8 mouse cellular contexts compared by ENCODE assay signal in the genomic region with DNA sequence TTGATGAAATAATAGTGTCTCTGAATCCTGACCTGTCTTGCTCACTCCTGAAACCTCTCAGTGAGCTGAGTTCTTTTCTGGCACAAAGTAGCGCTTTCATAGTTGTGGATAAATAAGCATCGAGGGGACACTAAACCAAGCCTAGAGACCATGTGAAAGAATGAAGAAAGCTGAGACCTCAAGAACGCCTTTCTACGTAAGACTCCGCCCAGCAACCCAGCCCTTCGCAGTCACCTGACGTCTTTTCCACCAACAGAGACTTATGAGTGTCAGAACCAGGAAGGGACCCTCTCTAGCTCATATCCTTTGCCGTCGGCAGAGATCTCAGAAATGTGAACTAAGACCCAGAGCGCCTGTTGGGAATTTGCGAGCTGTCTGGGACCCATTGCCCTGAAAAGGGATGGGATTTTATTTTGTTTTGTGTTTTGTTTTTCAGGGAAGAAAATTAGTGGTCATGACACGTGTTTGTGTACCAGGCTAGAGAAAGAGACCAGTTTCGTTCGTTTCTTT. TPM values are rescaled to one million over a fixed set of nuclear protein-coding genes. Genes with fewer than 3 reads are reported as not detected.
DNase-seq lines count a peak whose midpoint lies in the region; ATAC-seq lines count a peak whose summit lies in the region.

No protein-coding gene starts in this region.

- H3K4me2 ChIP-seq in intestine, embryonic 14.5 days (ENCODE audit: low read length) = peak overlapping the region; percentile 58
- peak overlapping the region; percentile 56 for H3K4me2 ChIP-seq in midbrain, embryonic 11.5 days

- WGBS in intestine, embryonic 14.5 days = 11% methylated on average over 14 of the region's 14 CpGs
- WGBS in limb, embryonic 10.5 days = 26% methylated on average over 14 of the region's 14 CpGs
- 18% methylated on average over 14 of the region's 14 CpGs for WGBS in midbrain, embryonic 11.5 days

- peak overlapping the region; percentile 54 for H3K4me3 ChIP-seq in intestine, embryonic 14.5 days (ENCODE audit: low read depth, low read length)
- H3K4me3 ChIP-seq in limb, embryonic 10.5 days = peak overlapping the region; percentile 69
- H3K4me3 ChIP-seq in midbrain, embryonic 11.5 days (ENCODE audit: low read depth, low read length) = peak overlapping the region; percentile 59

- H3K27ac ChIP-seq in intestine, embryonic 14.5 days (ENCODE audit: low read depth) = peak overlapping the region; percentile 79
- peak overlapping the region; percentile 16 for H3K27ac ChIP-seq in limb, embryonic 10.5 days
- no peak overlapping the region for H3K27ac ChIP-seq in midbrain, embryonic 11.5 days (ENCODE audit: low read depth, low read length)

- H3K27me3 ChIP-seq in intestine, embryonic 14.5 days (replicated peaks; ENCODE audit: control insufficient read depth, insufficient read depth, low read length) = no peaks in the 10 kb centered on the region
- peaks cover 25% of the 10 kb centered on the region for H3K27me3 ChIP-seq in limb, embryonic 10.5 days (ENCODE audit: low read depth, poor library complexity, severe bottlenecking)
- H3K27me3 ChIP-seq in midbrain, embryonic 11.5 days (ENCODE audit: control insufficient read depth, insufficient read depth, low read length) = peaks cover 13% of the 10 kb centered on the region

- peak overlapping the region; percentile 46 for H3K9ac ChIP-seq in intestine, embryonic 14.5 days (ENCODE audit: low read length)
- peak overlapping the region; percentile 55 for H3K9ac ChIP-seq in midbrain, embryonic 11.5 days (ENCODE audit: low read length)

- H3K9me3 ChIP-seq in intestine, embryonic 14.5 days (ENCODE audit: control insufficient read depth, low read length) = no peaks in the 10 kb centered on the region
- no peaks in the 10 kb centered on the region for H3K9me3 ChIP-seq in limb, embryonic 10.5 days (replicated peaks)
- H3K9me3 ChIP-seq in midbrain, embryonic 11.5 days (ENCODE audit: control insufficient read depth, low read length) = no peaks in the 10 kb centered on the region

- peaks cover 5% of the 10 kb centered on the region for H3K4me1 ChIP-seq in intestine, embryonic 14.5 days (replicated peaks; ENCODE audit: control insufficient read depth, insufficient read depth, low read length)
- H3K4me1 ChIP-seq in limb, embryonic 10.5 days = peaks cover 24% of the 10 kb centered on the region
- H3K4me1 ChIP-seq in midbrain, embryonic 11.5 days (ENCODE audit: control insufficient read depth, insufficient read depth, low read length) = peaks cover 4% of the 10 kb centered on the region

- peak; percentile 68 for DNase-seq in ovary, adult 18-20 months (ENCODE audit: low spot score)
- no peak for DNase-seq in ovary, postnatal 10 days (ENCODE audit: low spot score)
- DNase-seq in embryo, embryonic 10.5 days (ENCODE audit: low spot score) = peak; percentile 86
- peak; percentile 66 for DNase-seq in gastrocnemius, postnatal 25 days
- DNase-seq in intestine, embryonic 14.5 days (ENCODE audit: low spot score) = peak; percentile 90
- DNase-seq in limb, embryonic 10.5 days (ENCODE audit: low spot score) = peak; percentile 67
- DNase-seq in midbrain, embryonic 11.5 days (ENCODE audit: low spot score, missing footprints) = peak; percentile 96
- DNase-seq in spleen, adult 12 weeks (ENCODE audit: low spot score) = peak; percentile 78

- peak; percentile 84 for ATAC-seq in intestine, embryonic 14.5 days (replicated peaks; ENCODE audit: low FRiP score, low TSS enrichment, low read depth)
- ATAC-seq in midbrain, embryonic 11.5 days (ENCODE audit: low FRiP score) = peak; percentile 75

- no peaks in the 10 kb centered on the region for H3K36me3 ChIP-seq in intestine, embryonic 14.5 days (ENCODE audit: control insufficient read depth, insufficient read depth, low read length)
- H3K36me3 ChIP-seq in limb, embryonic 10.5 days = no peaks in the 10 kb centered on the region
- no peaks in the 10 kb centered on the region for H3K36me3 ChIP-seq in midbrain, embryonic 11.5 days (ENCODE audit: control insufficient read depth, insufficient read depth, low read length)

RNA-seq across cellular contexts. Expression of gene Eef2k, which starts 7.7 kb away (rescaled TPM):
- 10 to 100 TPM; 39.3 to 56.2 TPM for total RNA-seq in gastrocnemius, postnatal 25 days (2021)
- polyA plus RNA-seq in intestine, embryonic 14.5 days (2014; fragmentation: Nextera tagmentation; extraction: Ambion mirVana) = 16.3 and 18.8 TPM in 2 replicates
- 21.3 and 23.5 TPM in 2 replicates for polyA plus RNA-seq in limb, embryonic 10.5 days (2016; fragmentation: Nextera tagmentation; extraction: Ambion mirVana)
- 9.9 and 10.5 TPM in 2 replicates for polyA plus RNA-seq in midbrain, embryonic 11.5 days (2014; fragmentation: Nextera tagmentation; extraction: Ambion mirVana)

RNA-seq across cellular contexts. Expression of gene Gm5737, which starts 22.8 kb away (rescaled TPM):
- total RNA-seq in gastrocnemius, postnatal 25 days (2021) = under 1 TPM; 0.43 to 0.51 TPM
- polyA plus RNA-seq in intestine, embryonic 14.5 days (2014; fragmentation: Nextera tagmentation; extraction: Ambion mirVana) = not detected in 2 replicates
- polyA plus RNA-seq in limb, embryonic 10.5 days (2016; fragmentation: Nextera tagmentation; extraction: Ambion mirVana) = not detected in 2 replicates
- not detected in 2 replicates for polyA plus RNA-seq in midbrain, embryonic 11.5 days (2014; fragmentation: Nextera tagmentation; extraction: Ambion mirVana)
